8 mouse cellular contexts compared by ENCODE assay signal in the genomic region with DNA sequence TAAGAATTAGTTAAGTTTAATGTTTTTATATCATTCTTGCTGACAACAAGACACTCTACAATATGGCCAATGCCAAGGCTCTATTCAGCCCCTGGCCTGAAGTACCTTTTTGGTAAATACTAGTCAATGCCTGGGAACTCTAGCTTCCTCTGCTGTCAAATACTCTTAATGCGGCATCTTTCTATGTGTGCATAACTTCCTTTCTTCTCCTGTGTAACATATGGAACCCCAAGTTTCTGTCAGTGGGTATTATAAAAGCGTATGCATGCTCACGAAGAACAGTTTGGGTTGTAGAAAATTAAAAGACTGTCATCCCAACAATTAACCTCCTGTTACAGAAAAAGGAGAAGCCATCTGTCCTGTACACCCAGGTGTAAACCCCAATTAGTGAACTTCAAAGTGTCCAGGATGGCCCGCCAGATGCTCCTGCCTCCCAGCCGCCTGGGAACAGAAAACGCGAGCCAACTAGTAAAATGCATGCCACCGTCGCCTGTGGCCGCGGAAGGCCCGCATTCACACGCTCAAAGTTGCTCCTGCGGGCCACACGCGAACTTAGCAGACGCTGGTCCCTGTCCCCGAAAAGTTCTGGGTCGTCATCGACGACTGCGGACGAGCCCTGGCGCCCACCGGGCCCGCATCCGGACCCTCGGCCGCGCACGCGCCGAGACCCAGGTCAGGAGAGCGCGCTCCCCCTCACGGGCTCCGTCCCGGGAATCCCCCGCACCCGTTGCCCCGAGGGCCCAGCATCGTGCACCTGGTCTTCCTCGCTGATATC. TPM values are rescaled to one million over a fixed set of nuclear protein-coding genes. Genes with fewer than 3 reads are reported as not detected.
DNase-seq lines count a peak whose midpoint lies in the region; ATAC-seq and TF ChIP-seq lines count a peak whose summit lies in the region.

No protein-coding gene starts in this region.

- intact Hi-C loops in heart, postnatal 14 days (cut with DNase I) = loop anchor here (5.0 kb wide), 1 partner anchor 111 kb away; the partner anchor contains the start of gene Wt1

- no peak for TF ChIP-seq CTCF in E14TG2a.4 (conservative IDR thresholded peaks at IDR 0.05; ENCODE audit: low read length)

- H3K4me3 ChIP-seq in heart, embryonic 12.5 days = peak overlapping the region; percentile 96
- H3K4me3 ChIP-seq in E14TG2a.4 (replicated peaks; ENCODE audit: low read length) = peak overlapping the region; percentile 97
- H3K4me3 ChIP-seq in forebrain, embryonic 12.5 days (replicated peaks) = peak overlapping the region; percentile 94
- H3K4me3 ChIP-seq in liver, embryonic 11.5 days (ENCODE audit: low read depth, low read length) = peak overlapping the region; percentile 94

- peaks cover 23% of the 10 kb centered on the region for H3K36me3 ChIP-seq in heart, embryonic 12.5 days
- peaks cover 33% of the 10 kb centered on the region for H3K36me3 ChIP-seq in E14TG2a.4 (ENCODE audit: insufficient read depth, low read length)
- H3K36me3 ChIP-seq in forebrain, embryonic 12.5 days (replicated peaks) = peaks cover 23% of the 10 kb centered on the region
- peaks cover 5% of the 10 kb centered on the region for H3K36me3 ChIP-seq in liver, embryonic 11.5 days (ENCODE audit: control insufficient read depth, insufficient read depth, low read length)

- H3K4me2 ChIP-seq in heart, embryonic 12.5 days = peak overlapping the region; percentile 87
- H3K4me2 ChIP-seq in forebrain, embryonic 12.5 days = peak overlapping the region; percentile 82
- H3K4me2 ChIP-seq in liver, embryonic 11.5 days = peak overlapping the region; percentile 86

- H3K27ac ChIP-seq in heart, embryonic 12.5 days (ENCODE audit: poor library complexity, severe bottlenecking) = peak overlapping the region; percentile 46
- H3K27ac ChIP-seq in forebrain, embryonic 12.5 days = peak overlapping the region; percentile 82
- H3K27ac ChIP-seq in liver, embryonic 11.5 days (ENCODE audit: low read depth, low read length) = peak overlapping the region; percentile 60; the same call in 1 of the 2 replicates

- no peak for DNase-seq in heart, postnatal 14 days
- no peak for DNase-seq in liver, embryonic 11.5 days (ENCODE audit: low spot score)
- DNase-seq in right cerebral cortex, adult 18-20 months = no peak
- DNase-seq in gastrocnemius, postnatal 25 days = no peak
- no peak for DNase-seq in embryo, embryonic 9.5 days (ENCODE audit: extremely low spot score)

- whole genome bisulfite sequencing in heart, embryonic 12.5 days = under 1% methylated on average over 43 of the region's 43 CpGs
- under 1% methylated on average over 43 of the region's 43 CpGs for WGBS in forebrain, embryonic 12.5 days
- WGBS in liver, embryonic 11.5 days = under 1% methylated on average over 41 of the region's 43 CpGs

- no peaks in the 10 kb centered on the region for H3K9me3 ChIP-seq in heart, embryonic 12.5 days (replicated peaks)
- H3K9me3 ChIP-seq in E14TG2a.4 (ENCODE audit: low read length) = no peaks in the 10 kb centered on the region
- no peaks in the 10 kb centered on the region for H3K9me3 ChIP-seq in forebrain, embryonic 12.5 days
- H3K9me3 ChIP-seq in liver, embryonic 11.5 days (ENCODE audit: control insufficient read depth, low read length) = no peaks in the 10 kb centered on the region

- H3K9ac ChIP-seq in heart, embryonic 12.5 days = peak overlapping the region; percentile 96
- peak overlapping the region; percentile 87 for H3K9ac ChIP-seq in forebrain, embryonic 12.5 days
- peak overlapping the region; percentile 93 for H3K9ac ChIP-seq in liver, embryonic 11.5 days (ENCODE audit: low read depth, low read length)

- ATAC-seq in heart, embryonic 12.5 days (ENCODE audit: insufficient number of reproducible peaks, low FRiP score) = peak; percentile 75
- ATAC-seq in forebrain, embryonic 12.5 days (ENCODE audit: low FRiP score) = peak; percentile 87
- ATAC-seq in liver, embryonic 11.5 days (replicated peaks; ENCODE audit: low FRiP score) = peak; percentile 72

- H3K27me3 ChIP-seq in heart, embryonic 12.5 days (replicated peaks) = no peaks in the 10 kb centered on the region
- no peaks in the 10 kb centered on the region for H3K27me3 ChIP-seq in E14TG2a.4 (ENCODE audit: insufficient read depth, low read length)
- H3K27me3 ChIP-seq in forebrain, embryonic 12.5 days = no peaks in the 10 kb centered on the region
- H3K27me3 ChIP-seq in liver, embryonic 11.5 days (replicated peaks; ENCODE audit: control insufficient read depth, insufficient read depth, low read length) = no peaks in the 10 kb centered on the region

- peaks cover 3% of the 10 kb centered on the region; the same call in 1 of the 2 replicates for H3K4me1 ChIP-seq in heart, embryonic 12.5 days (replicated peaks)
- H3K4me1 ChIP-seq in E14TG2a.4 (replicated peaks; ENCODE audit: low read depth, low read length) = peaks cover 24% of the 10 kb centered on the region
- H3K4me1 ChIP-seq in forebrain, embryonic 12.5 days = peaks cover 16% of the 10 kb centered on the region
- peaks cover 3% of the 10 kb centered on the region for H3K4me1 ChIP-seq in liver, embryonic 11.5 days (replicated peaks; ENCODE audit: control insufficient read depth, insufficient read depth, low read length)

RNA-seq across cellular contexts. Expression of gene Eif3m, which starts 0.5 kb away (rescaled TPM):
- polyA plus RNA-seq in heart, embryonic 12.5 days (2016; fragmentation: Nextera tagmentation; extraction: Ambion mirVana) = 207 and 214 TPM in 2 replicates
- total RNA-seq in heart, postnatal 14 days (2021) = 100 to 1,000 TPM; 110 to 119 TPM
- polyA plus RNA-seq in forebrain, embryonic 12.5 days (2016; fragmentation: Nextera tagmentation; extraction: Ambion mirVana) = 242 and 248 TPM in 2 replicates
- 330 and 348 TPM in 2 replicates for polyA plus RNA-seq in liver, embryonic 11.5 days (2014; fragmentation: Nextera tagmentation; extraction: Ambion mirVana)
- total RNA-seq in gastrocnemius, postnatal 25 days (2021) = 10 to 100 TPM; 91.3 to 98.7 TPM
